Mouse (Mus musculus): ENCODE measurements at regions not wholly inside any gene's neighbourhood (a gene's known extent, or its start where the extent isn't known, plus 50 kb on each side); places are given as distances from the start of the nearest gene placed in this dataset.

DNA sequence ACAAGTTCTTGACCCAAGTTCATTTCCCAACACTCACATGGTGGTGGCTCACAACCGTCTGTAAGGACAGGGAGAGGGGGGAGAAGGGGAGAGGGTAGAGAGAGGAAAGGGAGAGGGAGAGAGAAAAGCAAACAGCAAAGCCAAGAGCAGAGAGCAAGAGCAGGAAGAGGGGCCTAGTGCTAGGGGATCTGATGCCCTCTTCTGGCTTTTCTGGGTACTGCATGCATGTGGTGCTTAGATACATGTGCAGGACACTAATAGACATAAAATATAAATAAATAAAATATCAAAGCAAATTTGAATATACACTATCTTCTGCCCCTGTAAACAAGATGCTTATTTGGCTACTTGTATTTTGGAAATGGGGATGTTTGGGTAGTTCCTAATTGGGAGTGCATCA lies 91.2 kb downstream of the Rnf138rt1 start:
- peak; percentile 64 for DNase-seq

All from adrenal gland, postnatal 14 days (tissue).